ENCODE assay signal across 8 mouse cellular contexts in genomic region chr5:88399849-88400248, GRCm38 (mm10). TPM values are rescaled to one million over a fixed set of nuclear protein-coding genes. Genes with fewer than 3 reads are reported as not detected.
DNase-seq lines count a peak whose midpoint lies in the region; ATAC-seq and TF ChIP-seq lines count a peak whose summit lies in the region.

No protein-coding gene starts in this region.

- intact Hi-C loops in left cerebral cortex, postnatal 10 days (cut with DNase I), result loop anchor here (10.0 kb wide), 2 partner anchors 615 to 1545 kb away; no protein-coding TSS in a partner anchor

- H3K27me3 ChIP-seq in hindbrain, embryonic 10.5 days (ENCODE audit: insufficient read depth, poor library complexity, severe bottlenecking), result no peaks in the 10 kb centered on the region
- no peaks in the 10 kb centered on the region for H3K27me3 ChIP-seq in hindbrain, embryonic 13.5 days
- no peaks in the 10 kb centered on the region for H3K27me3 ChIP-seq in forebrain, embryonic 12.5 days
- H3K27me3 ChIP-seq in hindbrain, embryonic 12.5 days, result no peaks in the 10 kb centered on the region
- H3K27me3 ChIP-seq in midbrain, embryonic 15.5 days (replicated peaks), result no peaks in the 10 kb centered on the region
- H3K27me3 ChIP-seq in testis, adult 2 months (ENCODE audit: control insufficient read depth, insufficient read depth, low read length), result no peaks in the 10 kb centered on the region

- peak; percentile 75 for DNase-seq in hindbrain, embryonic 10.5 days (ENCODE audit: low spot score)
- peak; percentile 5 for DNase-seq in c-Kit-negative CD71-positive TER-119-positive erythroid progenitor cells, embryonic 14.5 days (ENCODE audit: low read depth, low spot score)
- peak; percentile 64 to 76 for DNase-seq in left cerebral cortex, postnatal 10 days (ENCODE audit: extremely low spot score in 1 of 2, low spot score in 2 of 2)

- H3K27ac ChIP-seq in hindbrain, embryonic 10.5 days, result no peak overlapping the region
- H3K27ac ChIP-seq in hindbrain, embryonic 13.5 days, result no peak overlapping the region
- H3K27ac ChIP-seq in forebrain, embryonic 12.5 days, result no peak overlapping the region
- H3K27ac ChIP-seq in hindbrain, embryonic 12.5 days, result no peak overlapping the region
- H3K27ac ChIP-seq in midbrain, embryonic 15.5 days, result no peak overlapping the region
- no peak overlapping the region for H3K27ac ChIP-seq in testis, adult 2 months (ENCODE audit: control insufficient read depth, insufficient read depth, low read depth, low read length)

- no peak for ATAC-seq in hindbrain, embryonic 13.5 days (ENCODE audit: low FRiP score)
- 0 out of 2 replicates have a peak, but pooled peaks have one; percentile 22 for ATAC-seq in forebrain, embryonic 12.5 days (ENCODE audit: low FRiP score)
- ATAC-seq in hindbrain, embryonic 12.5 days (ENCODE audit: low FRiP score), result peak; percentile 68; the same call in 1 of the 2 replicates
- peak; percentile 56; the same call in 1 of the 2 replicates for ATAC-seq in midbrain, embryonic 15.5 days (replicated peaks)

- H3K4me2 ChIP-seq in hindbrain, embryonic 13.5 days, result no peak overlapping the region
- no peak overlapping the region for H3K4me2 ChIP-seq in forebrain, embryonic 12.5 days
- H3K4me2 ChIP-seq in hindbrain, embryonic 12.5 days (replicated peaks), result no peak overlapping the region
- H3K4me2 ChIP-seq in midbrain, embryonic 15.5 days, result no peak overlapping the region

- peak; percentile 34; the same call in 1 of the 2 replicates for TF ChIP-seq CTCF in testis, adult 2 months (IDR thresholded peaks at IDR 0.05; ENCODE audit: control insufficient read depth, insufficient read depth, insufficient replicate concordance, low read depth, low read length)

- no peaks in the 10 kb centered on the region for H3K9me3 ChIP-seq in hindbrain, embryonic 10.5 days
- H3K9me3 ChIP-seq in hindbrain, embryonic 13.5 days, result no peaks in the 10 kb centered on the region
- H3K9me3 ChIP-seq in forebrain, embryonic 12.5 days, result no peaks in the 10 kb centered on the region
- H3K9me3 ChIP-seq in hindbrain, embryonic 12.5 days (replicated peaks), result no peaks in the 10 kb centered on the region
- no peaks in the 10 kb centered on the region for H3K9me3 ChIP-seq in midbrain, embryonic 15.5 days

- 16% methylated on average over 6 of the region's 6 CpGs for WGBS in hindbrain, embryonic 10.5 days
- 10% methylated on average over 6 of the region's 6 CpGs for WGBS in hindbrain, embryonic 13.5 days
- WGBS in forebrain, embryonic 12.5 days, result 11% methylated on average over 6 of the region's 6 CpGs
- WGBS in hindbrain, embryonic 12.5 days, result 16% methylated on average over 6 of the region's 6 CpGs
- 6% methylated on average over 6 of the region's 6 CpGs for WGBS in midbrain, embryonic 15.5 days

- H3K4me1 ChIP-seq in hindbrain, embryonic 10.5 days (replicated peaks), result 0 out of 2 replicates have a peak, but pooled peaks cover 5% of the 10 kb centered on the region
- no peaks in the 10 kb centered on the region for H3K4me1 ChIP-seq in hindbrain, embryonic 13.5 days (replicated peaks)
- H3K4me1 ChIP-seq in forebrain, embryonic 12.5 days, result no peaks in the 10 kb centered on the region
- H3K4me1 ChIP-seq in hindbrain, embryonic 12.5 days, result no peaks in the 10 kb centered on the region
- H3K4me1 ChIP-seq in midbrain, embryonic 15.5 days, result no peaks in the 10 kb centered on the region
- H3K4me1 ChIP-seq in testis, adult 2 months (ENCODE audit: control insufficient read depth, insufficient read depth, low read length), result no peaks in the 10 kb centered on the region

- TF ChIP-seq POLR2A in testis, adult 2 months (IDR thresholded peaks at IDR 0.05; ENCODE audit: control insufficient read depth, low read depth, low read length), result no peak

- H3K9ac ChIP-seq in hindbrain, embryonic 13.5 days, result no peak overlapping the region
- H3K9ac ChIP-seq in forebrain, embryonic 12.5 days, result no peak overlapping the region
- no peak overlapping the region for H3K9ac ChIP-seq in hindbrain, embryonic 12.5 days
- no peak overlapping the region for H3K9ac ChIP-seq in midbrain, embryonic 15.5 days

- no peaks in the 10 kb centered on the region for H3K36me3 ChIP-seq in hindbrain, embryonic 10.5 days
- no peaks in the 10 kb centered on the region for H3K36me3 ChIP-seq in hindbrain, embryonic 13.5 days
- no peaks in the 10 kb centered on the region for H3K36me3 ChIP-seq in forebrain, embryonic 12.5 days (replicated peaks)
- H3K36me3 ChIP-seq in hindbrain, embryonic 12.5 days, result no peaks in the 10 kb centered on the region
- no peaks in the 10 kb centered on the region for H3K36me3 ChIP-seq in midbrain, embryonic 15.5 days (replicated peaks)
- no peaks in the 10 kb centered on the region for H3K36me3 ChIP-seq in testis, adult 2 months (ENCODE audit: control insufficient read depth, insufficient read depth, low read length)

- no peak overlapping the region for H3K4me3 ChIP-seq in hindbrain, embryonic 10.5 days
- no peak overlapping the region for H3K4me3 ChIP-seq in hindbrain, embryonic 13.5 days
- no peak overlapping the region for H3K4me3 ChIP-seq in forebrain, embryonic 12.5 days (replicated peaks)
- no peak overlapping the region for H3K4me3 ChIP-seq in hindbrain, embryonic 12.5 days
- H3K4me3 ChIP-seq in midbrain, embryonic 15.5 days, result no peak overlapping the region
- no peak overlapping the region for H3K4me3 ChIP-seq in testis, adult 2 months (ENCODE audit: control insufficient read depth, low read depth, low read length)

RNA-seq across cellular contexts. Expression of gene Amtn, which starts 23.9 kb away (rescaled TPM):
- not detected in 2 replicates for polyA plus RNA-seq in hindbrain, embryonic 10.5 days (2016; fragmentation: Nextera tagmentation; extraction: Ambion mirVana)
- not detected in 2 replicates for polyA plus RNA-seq in hindbrain, embryonic 13.5 days (2015; fragmentation: Nextera tagmentation; extraction: Ambion mirVana)
- not detected in 2 replicates for polyA plus RNA-seq in forebrain, embryonic 12.5 days (2016; fragmentation: Nextera tagmentation; extraction: Ambion mirVana)
- not detected in 2 replicates for polyA plus RNA-seq in hindbrain, embryonic 12.5 days (2016; fragmentation: Nextera tagmentation; extraction: Ambion mirVana)
- total RNA-seq in left cerebral cortex, postnatal 10 days (2021), result not detected
- not detected in 2 replicates for polyA plus RNA-seq in midbrain, embryonic 15.5 days (2015; fragmentation: Nextera tagmentation; extraction: Ambion mirVana)
- not detected in 2 replicates for polyA plus RNA-seq in testis, adult 2 months (2012; rRNA removed)

RNA-seq across cellular contexts. Expression of gene Ambn, which starts 55.9 kb away (rescaled TPM):
- polyA plus RNA-seq in hindbrain, embryonic 10.5 days (2016; fragmentation: Nextera tagmentation; extraction: Ambion mirVana), result not detected in 2 replicates
- not detected in 2 replicates for polyA plus RNA-seq in hindbrain, embryonic 13.5 days (2015; fragmentation: Nextera tagmentation; extraction: Ambion mirVana)
- polyA plus RNA-seq in forebrain, embryonic 12.5 days (2016; fragmentation: Nextera tagmentation; extraction: Ambion mirVana), result not detected in 2 replicates
- not detected in 2 replicates for polyA plus RNA-seq in hindbrain, embryonic 12.5 days (2016; fragmentation: Nextera tagmentation; extraction: Ambion mirVana)
- total RNA-seq in left cerebral cortex, postnatal 10 days (2021), result not detected
- polyA plus RNA-seq in midbrain, embryonic 15.5 days (2015; fragmentation: Nextera tagmentation; extraction: Ambion mirVana), result not detected in 2 replicates
- polyA plus RNA-seq in testis, adult 2 months (2012; rRNA removed), result 0.06 and 0.20 TPM in 2 replicates

Comparison
In these comparisons a context has a peak if more than half of its experiments do, and no peak if none do; other contexts are left out.
1. DNase-seq: peak in every context shown above with its lines; median percentile 75 in hindbrain, embryonic 10.5 days; 70 in left cerebral cortex, postnatal 10 days; 5 in c-Kit-negative CD71-positive TER-119-positive erythroid progenitor cells, embryonic 14.5 days.